In the genomic region with DNA sequence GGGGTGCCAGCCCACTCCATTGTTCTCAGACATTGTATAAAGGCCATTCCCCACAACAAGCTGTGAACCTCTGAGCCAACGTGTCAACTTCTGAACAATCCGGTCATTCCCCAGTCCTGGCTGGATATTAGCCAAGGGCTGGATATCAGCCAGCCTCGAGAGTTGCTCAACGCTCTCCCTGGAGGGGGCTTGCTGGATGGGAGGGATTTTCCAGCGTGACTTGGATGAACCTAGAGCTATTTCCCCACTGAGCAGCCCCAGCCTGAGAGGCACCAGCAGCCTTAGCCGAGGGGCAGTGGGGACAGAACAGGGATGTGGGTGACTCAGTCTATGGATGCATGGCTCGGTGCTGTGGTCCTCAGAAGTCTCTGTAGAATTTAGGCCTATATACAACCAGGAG, we compare ENCODE assay signal across 9 mouse cellular contexts. TPM values are rescaled to one million over a fixed set of nuclear protein-coding genes. Genes with fewer than 3 reads are reported as not detected.
DNase-seq lines count a peak whose midpoint lies in the region; ATAC-seq and TF ChIP-seq lines count a peak whose summit lies in the region.
"Had no signal": no experiment of that assay in that cellular context is flagged by ENCODE, and none has a peak within 500 bp of the region (broad histone marks: within the 10 kb centered on the region; RNA-seq: fewer than 3 reads in every experiment).

No protein-coding gene starts in this region.

- DNase-seq in adipocyte (ENCODE audit: low spot score) = peak; percentile 77
- peak; percentile 20 for DNase-seq in cerebellum, adult 9-11 months
- peak; percentile 84 for DNase-seq in gastrocnemius, postnatal 25 days
- DNase-seq in left cerebral cortex, postnatal 14 days (ENCODE audit: low spot score in 2 of 2) = peak; percentile 30 to 38
- DNase-seq in midbrain, embryonic 10.5 days (ENCODE audit: low spot score) = peak; percentile 21
- DNase-seq in stomach, postnatal 0 days (ENCODE audit: low spot score) = peak; percentile 68
- DNase-seq in spleen, postnatal 4 days (ENCODE audit: low spot score in 2 of 2) = no peak

- no peak overlapping the region for H3K4me3 ChIP-seq in hindbrain, embryonic 15.5 days
- no peak overlapping the region for H3K4me3 ChIP-seq in midbrain, embryonic 10.5 days
- no peak overlapping the region for H3K4me3 ChIP-seq in stomach, postnatal 0 days (ENCODE audit: low read depth, low read length)

- intact Hi-C loops in left cerebral cortex, postnatal 14 days (cut with DNase I) = no loop called here

- peak overlapping the region; percentile 66 for H3K27ac ChIP-seq in hindbrain, embryonic 15.5 days (replicated peaks)
- H3K27ac ChIP-seq in midbrain, embryonic 10.5 days (replicated peaks) = peak overlapping the region; percentile 20
- peak overlapping the region; percentile 78 for H3K27ac ChIP-seq in stomach, postnatal 0 days (replicated peaks)

- no peaks in the 10 kb centered on the region for H3K27me3 ChIP-seq in hindbrain, embryonic 15.5 days
- peaks cover 4% of the 10 kb centered on the region; the same call in 1 of the 2 replicates for H3K27me3 ChIP-seq in midbrain, embryonic 10.5 days (ENCODE audit: low read depth, poor library complexity, severe bottlenecking)
- no peaks in the 10 kb centered on the region for H3K27me3 ChIP-seq in stomach, postnatal 0 days (ENCODE audit: control insufficient read depth, insufficient read depth, low read length)

- no peak for TF ChIP-seq EP300 in stomach, postnatal 0 days (optimal IDR thresholded peaks at IDR 0.05)

- peaks cover 18% of the 10 kb centered on the region for H3K4me1 ChIP-seq in hindbrain, embryonic 15.5 days (replicated peaks)
- peaks cover 25% of the 10 kb centered on the region for H3K4me1 ChIP-seq in midbrain, embryonic 10.5 days
- 0 out of 2 replicates have a peak, but pooled peaks cover 9% of the 10 kb centered on the region for H3K4me1 ChIP-seq in stomach, postnatal 0 days (replicated peaks; ENCODE audit: control insufficient read depth, insufficient read depth)

- ATAC-seq in hindbrain, embryonic 15.5 days (ENCODE audit: low FRiP score, low read depth) = peak; percentile 74
- peak; percentile 50; the same call in 1 of the 2 replicates for ATAC-seq in stomach, postnatal 0 days (ENCODE audit: low FRiP score, low TSS enrichment)

- no peak for TF ChIP-seq CTCF in stomach, postnatal 0 days (IDR thresholded peaks at IDR 0.05; ENCODE audit: low read depth)

- no peak overlapping the region for H3K9ac ChIP-seq in hindbrain, embryonic 15.5 days
- H3K9ac ChIP-seq in stomach, postnatal 0 days (ENCODE audit: low read length) = no peak overlapping the region

- no peaks in the 10 kb centered on the region for H3K36me3 ChIP-seq in hindbrain, embryonic 15.5 days
- no peaks in the 10 kb centered on the region for H3K36me3 ChIP-seq in midbrain, embryonic 10.5 days
- no peaks in the 10 kb centered on the region for H3K36me3 ChIP-seq in stomach, postnatal 0 days (ENCODE audit: control insufficient read depth, insufficient read depth, low read length)
- H3K36me3 ChIP-seq: G1E had no signal

- peak overlapping the region; percentile 7; the same call in 1 of the 2 replicates for H3K4me2 ChIP-seq in hindbrain, embryonic 15.5 days
- no peak overlapping the region for H3K4me2 ChIP-seq in stomach, postnatal 0 days (replicated peaks; ENCODE audit: low read depth)

- H3K9me3 ChIP-seq in hindbrain, embryonic 15.5 days = no peaks in the 10 kb centered on the region
- H3K9me3 ChIP-seq in midbrain, embryonic 10.5 days (replicated peaks) = no peaks in the 10 kb centered on the region
- no peaks in the 10 kb centered on the region for H3K9me3 ChIP-seq in stomach, postnatal 0 days (ENCODE audit: control insufficient read depth, low read length)
- H3K9me3 ChIP-seq: G1E had no signal

- WGBS in hindbrain, embryonic 15.5 days = 14% methylated on average over 7 of the region's 7 CpGs
- WGBS in midbrain, embryonic 10.5 days = 26% methylated on average over 7 of the region's 7 CpGs
- WGBS in stomach, postnatal 0 days = 13% methylated on average over 7 of the region's 7 CpGs

RNA-seq across cellular contexts. Expression of gene Wnt11, which starts 51.0 kb away (rescaled TPM):
- total RNA-seq in gastrocnemius, postnatal 25 days (2021) = 1 to 10 TPM; 5.7 to 6.6 TPM
- 1.2 and 1.9 TPM in 2 replicates for polyA plus RNA-seq in hindbrain, embryonic 15.5 days (2015; fragmentation: Nextera tagmentation; extraction: Ambion mirVana)
- under 1 TPM; 0.15 to 0.42 TPM for total RNA-seq in left cerebral cortex, postnatal 14 days (2021)
- polyA plus RNA-seq in midbrain, embryonic 10.5 days (2016; fragmentation: Nextera tagmentation; extraction: Ambion mirVana) = 0.62 and 0.70 TPM in 2 replicates
- 9.7 and 10.8 TPM in 2 replicates for polyA plus RNA-seq in stomach, postnatal 0 days (2015; fragmentation: Nextera tagmentation; extraction: Ambion mirVana)
- total RNA-seq: G1E had no signal
- polyA plus RNA-seq: G1E had no signal

Comparison
In these comparisons a context has a peak if more than half of its experiments do, and no peak if none do; other contexts are left out.
1. DNase-seq: peak in adipocyte (single experiment), cerebellum, adult 9-11 months (single experiment), gastrocnemius, postnatal 25 days (single experiment), left cerebral cortex, postnatal 14 days (2 of 2), midbrain, embryonic 10.5 days (single experiment) and stomach, postnatal 0 days (single experiment); none in spleen, postnatal 4 days (0 of 2).
2. H3K27ac ChIP-seq: peak in every context shown above with its lines; median percentile 78 in stomach, postnatal 0 days; 66 in hindbrain, embryonic 15.5 days; 20 in midbrain, embryonic 10.5 days.